Mouse (Mus musculus) gastrocnemius, adult 2 months (tissue): Measurements from ENCODE around the gene Actg1. TPM values are rescaled to one million over a fixed set of nuclear protein-coding genes. Genes with fewer than 3 reads are reported as not detected.

Experiments
- DNase-seq: peaks from one replicate; pipeline ENCODE4 v3.0.0; 2022
- H3K27ac ChIP-seq: fragments of 200-600 bp; 2 replicates; pipeline ENCODE4 v1.8.1; 2022; ENCODE audit warnings: mild to moderate bottlenecking
- H3K4me3 ChIP-seq: fragments of 200-600 bp; 2 replicates; pipeline ENCODE4 v1.8.1; 2022; ENCODE audit warnings: mild to moderate bottlenecking, moderate library complexity
- CTCF ChIP-seq: fragments of 200-600 bp; IDR thresholded peaks from 2 replicates; pipeline ENCODE4 v1.8.1; 2022; ENCODE audit warnings: antibody characterized with exemption, mild to moderate bottlenecking, moderate library complexity
- intact Hi-C: fragments of 180-260 bp; cut with DNase I; formaldehyde crosslinking; loops from one replicate; pipeline ENCODE4 v1.15.1; 2025
- long read RNA-seq, 2 experiments: library from polyadenylated mRNA; stranded (forward); transcript quantifications; one replicate each; pipeline ENCODE4 v2.0.0; 2021
- total RNA-seq, 2 experiments: library from RNA; stranded (reverse); gene quantifications; 2 replicates each; pipeline ENCODE4 v1.2.3; 2021

Actg1 gene
- 100 to 1,000 TPM; 201 to 262 TPM for total RNA-seq
- long read RNA-seq, experiment 1, transcript Actg1-206 (7 exons, 1,189 nt), result minor isoform, 18 of 124 reads
- long read RNA-seq, experiment 1, transcript Actg1-202 (6 exons, 1,952 nt), result major isoform, 74 of 124 reads
- long read RNA-seq, experiment 1, partial matches to known transcripts, result 13 of 124 reads
- long read RNA-seq, experiment 1, other reads (novel, unspliced or antisense), result 17 of 124 reads
- long read RNA-seq, experiment 2, transcript Actg1-202 (6 exons, 1,952 nt), result major isoform, 43 of 83 reads
- long read RNA-seq, experiment 2, transcript Actg1-206 (7 exons, 1,189 nt), result minor isoform, 16 of 83 reads
- long read RNA-seq, experiment 2, partial matches to known transcripts, result 7 of 83 reads
- long read RNA-seq, experiment 2, other reads (novel, unspliced or antisense), result 15 of 83 reads

- peak within 1 kb of the TSS; percentile 98 for H3K4me3 ChIP-seq
- intact Hi-C loops, result loop anchor here (2.0 kb wide), 1 partner anchor 31 kb away; the partner anchor contains the start of gene Faap100
- H3K27ac ChIP-seq, result peak within 1 kb of the TSS; percentile 100
- peak; percentile 94 for DNase-seq
- no peak for TF ChIP-seq CTCF
These were observed at the start of gene Actg1 for GRCm38 (mm10) chr11:120347791-120348683. Gene Actg1 (minus strand): TSS chr11:120348542.

- no peak for TF ChIP-seq CTCF
- no peak overlapping the region for H3K4me3 ChIP-seq
- H3K27ac ChIP-seq, result peak overlapping the region; percentile 28
- no peak for DNase-seq
- intact Hi-C loops, result no loop called here
These were observed 49.3 kb upstream of the Actg1 start for GRCm38 (mm10) chr11:120397602-120398001.

GRCm38 (mm10) chr11:120395661-120396060, 47.3 kb upstream of the Actg1 start:
- Histone ChIP-seq H3K4me3 (no peak overlapping the region), H3K27ac (peak overlapping the region; percentile 71)
- intact Hi-C loops, result no loop called here
- no peak for TF ChIP-seq CTCF
- DNase-seq, result no peak

- intact Hi-C loops, result loop anchor here (5.0 kb wide), 1 partner anchor 34 kb away; no protein-coding TSS in a partner anchor
- Histone ChIP-seq H3K27ac (peak overlapping the region; percentile 88), H3K4me3 (no peak overlapping the region)
- TF ChIP-seq CTCF, result no peak
- peak; percentile 70 for DNase-seq
These were observed 40.2 kb upstream of the Actg1 start for GRCm38 (mm10) chr11:120388580-120388979.

- intact Hi-C loops, result loop anchor here (5.0 kb wide), 1 partner anchor 35 kb away; no protein-coding TSS in a partner anchor
- no peak for TF ChIP-seq CTCF
- Histone ChIP-seq H3K4me3 (no peak overlapping the region), H3K27ac (peak overlapping the region; percentile 92)
- no peak for DNase-seq
These were observed 38.8 kb upstream of the Actg1 start for GRCm38 (mm10) chr11:120387157-120387556.

- Histone ChIP-seq H3K27ac (peak overlapping the region; percentile 92), H3K4me3 (peak overlapping the region; percentile 43)
- no peak for TF ChIP-seq CTCF
- peak; percentile 77 for DNase-seq
- intact Hi-C loops, result loop anchor here (5.0 kb wide), 1 partner anchor 36 kb away; no protein-coding TSS in a partner anchor
These were observed 38.3 kb upstream of the Actg1 start for GRCm38 (mm10) chr11:120386632-120387031.

- TF ChIP-seq CTCF, result no peak
- DNase-seq, result no peak
- H3K4me3 ChIP-seq, result no peak overlapping the region
- H3K27ac ChIP-seq, result no peak overlapping the region
- intact Hi-C loops, result no loop called here
These were observed 34.2 kb upstream of the Actg1 start for GRCm38 (mm10) chr11:120382509-120382908.

- H3K27ac ChIP-seq, result peak overlapping the region; percentile 35; the same call in 1 of the 2 replicates
- DNase-seq, result no peak
- TF ChIP-seq CTCF, result no peak
- H3K4me3 ChIP-seq, result no peak overlapping the region
- intact Hi-C loops, result no loop called here
These were observed 32.8 kb upstream of the Actg1 start for GRCm38 (mm10) chr11:120381157-120381556.

GRCm38 (mm10) chr11:120380271-120380670, 31.9 kb upstream of the Actg1 start:
- no peak for TF ChIP-seq CTCF
- Histone ChIP-seq H3K4me3 (no peak overlapping the region), H3K27ac (peak overlapping the region; percentile 93)
- intact Hi-C loops, result no loop called here
- DNase-seq, result no peak

GRCm38 (mm10) chr11:120378611-120379540, 30.5 kb upstream of the Actg1 start, which contains the start of gene Faap100:
Gene Faap100 (minus strand): TSS chr11:120378764.
- peak; percentile 91 for TF ChIP-seq CTCF
- peak; percentile 96 for DNase-seq
- Histone ChIP-seq H3K27ac (peak within 1 kb of the TSS; percentile 93), H3K4me3 (peak within 1 kb of the TSS; percentile 95)
- intact Hi-C loops, result loop anchor here (2.0 kb wide), 1 partner anchor 30 kb away; the partner anchor contains the start of gene Actg1

GRCm38 (mm10) chr11:120378031-120378610, 29.8 kb upstream of the Actg1 start:
- DNase-seq, result peak; percentile 82
- H3K27ac ChIP-seq, result peak overlapping the region; percentile 93
- intact Hi-C loops, result loop anchor here (2.0 kb wide), 1 partner anchor 29 kb away; the partner anchor contains the start of gene Actg1

More at GRCm38 (mm10) chr11:120378031-120378610, 29.8 kb upstream of the Actg1 start:
- H3K4me3 ChIP-seq, result peak overlapping the region; percentile 95
- no peak for TF ChIP-seq CTCF
